Mouse (Mus musculus) embryonic stem cell, embryonic (primary cell): Measurements from ENCODE around the gene Utp14b.

Experiments used
- CTCF ChIA-PET, 4 experiments: fragments of 300-600 bp in 2 of 4; fragments of 350-600 bp in 2 of 4; sonication (Branson Sonifier 250); formaldehyde crosslinking; loops; one replicate each; lab custom pipeline; 2022; ENCODE audit warnings: inconsistent platforms in 2 of 4; lab: Charles Lee
- POLR2A ChIA-PET, 4 experiments: fragments of 300-600 bp in 2 of 4; fragments of 350-600 bp in 2 of 4; sonication (Branson Sonifier 250); formaldehyde crosslinking; loops; one replicate each; lab custom pipeline; 2022; ENCODE audit warnings: antibody characterized with exemption in 4 of 4, inconsistent platforms in 1 of 4; lab: Charles Lee

The Utp14b gene

GRCm38 (mm10) chr1:78710026-78710425 is 52.2 kb downstream of the Utp14b start:
- ChIA-PET CTCF (interaction anchor here in 1 of 4 experiments (0.6 kb wide), 2 partner anchors 15 to 659 kb away, joined by 3 read pairs; no protein-coding TSS in a partner anchor), POLR2A (interaction anchor here in 1 of 4 experiments (1.4 kb wide), 1 partner anchor 17 kb away, joined by 3 read pairs; no protein-coding TSS in a partner anchor)

DNA sequence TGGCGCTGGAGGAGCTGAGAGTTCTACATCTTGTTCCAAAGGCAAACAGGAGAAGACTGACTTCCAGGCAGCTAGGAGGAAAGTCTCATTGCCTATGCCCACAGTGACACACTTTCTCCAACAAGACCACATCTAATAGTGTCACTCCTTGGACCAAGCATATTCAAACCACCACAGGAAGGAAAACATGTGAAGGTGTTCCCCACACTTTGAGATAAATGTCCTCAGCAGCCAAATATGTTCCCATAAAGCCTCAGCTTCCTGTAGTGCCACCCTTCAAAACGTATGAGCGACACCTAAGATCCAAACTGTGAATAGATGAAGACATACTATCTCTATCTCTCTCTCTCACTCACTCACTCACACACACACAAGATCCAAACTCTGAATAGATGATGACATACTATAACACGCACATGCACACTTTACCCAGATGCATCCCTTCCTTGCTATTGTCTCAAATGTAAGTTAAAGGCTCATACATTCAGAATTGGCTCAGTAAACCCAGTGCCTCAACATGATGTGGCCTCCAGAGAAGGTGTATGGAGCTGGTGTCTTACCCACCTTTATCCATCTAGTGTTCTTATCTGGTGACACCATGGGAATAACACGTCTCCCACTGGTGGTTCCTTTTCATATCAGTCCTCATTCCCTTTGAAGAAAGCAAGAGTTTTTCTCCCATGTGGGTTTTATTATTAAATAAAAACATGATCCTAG is 52.9 kb downstream of the Utp14b start:
- POLR2A ChIA-PET: interaction anchor here in 3 of 4 experiments (0.6 to 1.9 kb wide), 4 partner anchors 18 to 52 kb away, joined by 3 to 4 read pairs (median 3); partner anchors contain the start of gene Utp14b (in 1 of the 3)

More for the DNA sequence above, 52.9 kb downstream of the Utp14b start:
- CTCF ChIA-PET: interaction anchor here in 3 of 4 experiments (0.6 to 1.2 kb wide), 6 partner anchors 14 to 972 kb away, joined by 3 read pairs; no protein-coding TSS in a partner anchor
